Mouse (Mus musculus) forebrain, embryonic 16.5 days (tissue): ENCODE data around the gene Nkx1-1. TPM values are rescaled to one million over a fixed set of nuclear protein-coding genes. Genes with fewer than 3 reads are reported as not detected.

ENCODE experiments used
- ATAC-seq: fragments of 200-750 bp; cut with Nextera tagmentation; 2 replicates; pipeline ENCODE4 v1.8.0; 2017; ENCODE audit warnings: mild to moderate bottlenecking, moderate library complexity
- H3K27ac ChIP-seq: fragments of 300-500 bp; sonication (generic); 2 replicates; pipeline ENCODE4 v1.5.1; 2014; ENCODE audit warnings: low read length, control low read depth
- H3K27me3 ChIP-seq: fragments of 300-500 bp; sonication (generic); replicated peaks from 2 replicates; pipeline ENCODE4 v1.6.1; 2014; ENCODE audit warnings: low read length; ENCODE audit not compliant: control insufficient read depth, insufficient read depth
- H3K36me3 ChIP-seq: fragments of 300-500 bp; sonication (generic); 2 replicates; pipeline ENCODE4 v1.6.1; 2014; ENCODE audit not compliant: control insufficient read depth, insufficient read depth
- H3K4me1 ChIP-seq: fragments of 300-500 bp; sonication (generic); replicated peaks from 2 replicates; pipeline ENCODE4 v1.6.1; 2014; ENCODE audit warnings: low read length; ENCODE audit not compliant: control insufficient read depth, insufficient read depth
- H3K4me2 ChIP-seq: fragments of 300-500 bp; sonication (generic); 2 replicates; pipeline ENCODE4 v1.6.1; 2014; ENCODE audit warnings: mild to moderate bottlenecking, low read length, control low read depth
- H3K4me3 ChIP-seq: fragments of 300-500 bp; sonication (generic); replicated peaks from 2 replicates; pipeline ENCODE4 v1.5.1; 2014; ENCODE audit warnings: mild to moderate bottlenecking, low read length, control low read depth
- H3K9ac ChIP-seq: fragments of 300-500 bp; sonication (generic); replicated peaks from 2 replicates; pipeline ENCODE4 v1.6.1; 2014; ENCODE audit warnings: low read depth, low read length, control low read depth
- H3K9me3 ChIP-seq: fragments of 300-500 bp; sonication (generic); 2 replicates; pipeline ENCODE4 v1.6.1; 2016; ENCODE audit warnings: low read length; ENCODE audit not compliant: control insufficient read depth
- WGBS: fragments of 180-500 bp; shearing (Covaris S2); extraction: QIAGEN DNeasy Blood & Tissue Kit; methylation state at CpG from one replicate; pipeline ENCODE4 v1.1.7; 2014; 5-methylcytosine and 5-hydroxymethylcytosine counted together
- polyA plus RNA-seq: library from polyadenylated mRNA; unstranded; fragments of >200 nt; fragmentation: Nextera tagmentation; extraction: Ambion mirVana; gene quantifications from 2 replicates; pipeline ENCODE4 v1.2.1, GENCODE M21; 2015

Gene Nkx1-1
- polyA plus RNA-seq: not detected in 2 replicates

DNA sequence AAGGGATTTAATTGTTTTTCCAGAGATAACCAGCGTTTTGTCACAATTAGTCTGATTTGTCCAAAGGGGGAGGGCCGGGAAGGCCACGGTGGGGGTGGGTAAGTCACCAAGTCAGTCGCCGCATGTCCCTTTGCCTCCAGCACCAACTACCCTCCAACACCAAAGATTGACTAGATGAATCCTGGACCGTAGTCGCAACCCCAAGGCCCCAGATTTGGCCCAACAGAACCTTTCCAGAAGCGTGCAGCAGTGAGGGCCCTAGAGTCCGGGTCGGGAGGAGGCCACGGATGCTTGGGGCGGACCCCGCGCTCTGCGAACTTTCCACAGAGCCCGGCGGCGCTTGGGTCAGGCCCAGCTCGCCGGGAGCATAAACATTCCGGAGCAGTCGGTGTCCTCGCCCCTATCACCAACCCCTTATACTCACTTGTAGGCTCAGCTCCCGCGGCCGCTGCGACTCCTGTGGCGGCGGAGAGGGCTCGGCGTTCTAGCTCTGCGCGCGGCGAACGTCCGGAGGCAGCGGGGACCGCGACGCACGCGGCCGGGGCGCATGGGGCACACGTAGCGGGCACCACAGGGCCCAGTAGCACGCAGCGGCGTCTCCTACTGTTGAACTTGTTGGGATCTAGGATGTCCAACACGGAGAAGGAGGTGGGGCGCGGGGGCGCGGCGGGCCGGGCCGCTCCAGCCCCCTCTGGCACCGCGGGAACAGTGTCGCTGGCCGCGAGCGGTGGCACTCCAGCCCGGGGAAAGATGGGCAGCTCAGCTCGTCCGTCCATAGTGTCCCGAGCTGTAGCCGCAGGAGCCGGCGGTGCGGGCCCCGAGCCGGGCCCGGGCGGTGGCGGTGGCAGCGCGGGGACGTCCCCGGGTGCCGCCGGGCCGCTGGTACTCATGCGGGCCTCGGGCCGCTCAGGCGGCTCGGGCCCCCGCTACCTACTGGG is at the start of gene Nkx1-1:
Nkx1-1 (minus strand) TSS at position 776 of the 938 bp plus-strand sequence.
- H3K4me1 ChIP-seq: peaks cover 31% of the 10 kb centered on the region
- H3K9ac ChIP-seq: no peak within 1 kb of the TSS
- H3K27me3 ChIP-seq: peaks cover 92% of the 10 kb centered on the region
- under 1% methylated on average over 77 of the region's 90 CpGs for WGBS
- H3K4me3 ChIP-seq: peak within 1 kb of the TSS; percentile 33
- ATAC-seq: no peak
- H3K27ac ChIP-seq: no peak within 1 kb of the TSS
- no peaks in the 10 kb centered on the region for H3K36me3 ChIP-seq
- peak within 1 kb of the TSS; percentile 47 for H3K4me2 ChIP-seq
- H3K9me3 ChIP-seq: no peaks in the 10 kb centered on the region

GRCm38 (mm10) chr5:33481318-33481685 is 47.5 kb upstream of the Nkx1-1 start:
- Histone ChIP-seq H3K9ac (no peak overlapping the region), H3K4me2 (no peak overlapping the region), H3K27ac (no peak overlapping the region), H3K36me3 (no peaks in the 10 kb centered on the region), H3K27me3 (no peaks in the 10 kb centered on the region), H3K9me3 (no peaks in the 10 kb centered on the region), H3K4me1 (no peaks in the 10 kb centered on the region), H3K4me3 (no peak overlapping the region)
- no peak; the same call in 1 of the 2 replicates for ATAC-seq
- 60% methylated on average over 7 of the region's 7 CpGs for WGBS

DNA sequence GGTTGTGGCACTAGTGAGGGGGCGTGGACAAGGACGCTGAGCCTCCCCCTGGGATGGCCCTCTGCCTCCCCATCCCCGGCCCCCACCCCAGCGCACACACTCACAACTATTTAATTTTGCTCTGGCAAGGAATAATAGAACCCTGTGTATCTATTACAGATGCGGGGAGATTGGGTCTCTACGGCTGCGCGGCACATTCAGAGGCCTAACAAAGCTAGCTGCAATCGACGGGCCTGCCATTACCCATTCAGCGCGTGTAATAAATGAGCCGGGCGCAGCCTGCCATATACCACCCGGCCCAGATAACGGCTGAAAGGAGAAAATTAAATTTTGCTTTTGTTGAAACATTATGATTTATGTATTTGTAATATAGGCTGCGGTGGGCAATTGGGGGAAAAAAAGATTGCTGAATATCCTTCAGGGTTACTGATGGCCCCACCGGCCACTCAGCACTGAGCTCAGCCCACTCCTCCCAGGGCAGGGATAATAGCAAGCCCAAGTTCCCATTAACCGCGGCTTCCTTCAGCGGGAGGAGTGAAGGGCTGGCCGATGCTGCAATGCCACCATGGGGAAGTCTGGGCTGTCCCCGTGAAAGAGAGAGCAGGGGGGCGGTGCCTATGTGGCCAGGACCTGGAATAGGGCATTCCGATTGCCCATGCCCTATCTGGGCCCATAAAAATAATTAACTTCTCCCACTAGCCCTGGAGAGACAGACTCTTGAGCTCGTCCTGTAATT is 47.0 kb upstream of the Nkx1-1 start:
- no peaks in the 10 kb centered on the region for H3K36me3 ChIP-seq
- no peaks in the 10 kb centered on the region for H3K27me3 ChIP-seq
- ATAC-seq: peak; percentile 45; the same call in 1 of the 2 replicates
- no peak overlapping the region for H3K4me2 ChIP-seq
- WGBS: 40% methylated on average over 26 of the region's 26 CpGs
- no peak overlapping the region for H3K9ac ChIP-seq
- H3K4me1 ChIP-seq: no peaks in the 10 kb centered on the region
- no peak overlapping the region for H3K4me3 ChIP-seq
- no peak overlapping the region for H3K27ac ChIP-seq
- H3K9me3 ChIP-seq: no peaks in the 10 kb centered on the region

DNA sequence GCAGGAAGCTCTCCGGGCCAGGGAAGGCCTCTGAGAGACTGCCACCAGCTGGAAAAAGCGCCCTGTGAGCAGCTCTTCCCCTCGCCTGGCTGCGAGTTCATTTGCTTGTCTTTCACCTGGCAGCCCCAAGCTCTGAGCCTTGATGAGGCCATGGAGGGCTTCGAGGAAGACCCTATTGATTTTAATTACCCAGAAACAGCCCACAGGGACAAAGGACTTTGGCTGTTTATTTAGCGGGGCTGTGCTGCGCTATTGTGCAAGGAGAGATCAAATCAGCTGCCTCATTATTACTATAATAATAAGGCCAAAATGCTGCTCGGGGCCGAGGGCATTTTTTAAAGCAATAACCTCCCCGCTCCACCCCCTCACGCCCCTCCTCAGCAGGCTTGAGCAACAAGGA is 31.7 kb upstream of the Nkx1-1 start:
- 6% methylated on average over 11 of the region's 11 CpGs for WGBS
- H3K9ac ChIP-seq: no peak overlapping the region

DNA sequence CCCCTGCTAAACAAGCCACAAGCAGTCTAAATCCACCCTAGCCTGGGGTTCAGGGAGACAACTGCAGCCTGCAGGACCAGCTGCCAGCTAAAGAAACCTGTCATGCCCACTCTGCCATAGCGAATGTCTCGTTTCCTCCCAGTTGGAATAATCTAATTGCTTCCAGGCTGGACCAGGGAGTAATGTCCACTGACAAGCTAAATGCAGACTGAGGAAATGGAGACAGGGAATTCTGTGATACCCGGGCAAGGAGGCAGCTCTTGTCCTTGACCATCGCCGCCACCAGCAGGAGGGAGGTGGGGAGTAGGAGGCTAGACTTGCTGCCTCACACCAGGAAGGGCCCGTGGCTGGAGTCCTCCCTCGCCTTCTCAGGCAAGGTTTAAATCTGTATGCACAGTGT is 30.6 kb upstream of the Nkx1-1 start:
- no peak overlapping the region for H3K4me2 ChIP-seq
- H3K9ac ChIP-seq: no peak overlapping the region
- H3K36me3 ChIP-seq: no peaks in the 10 kb centered on the region
- 60% methylated on average over 7 of the region's 7 CpGs for WGBS
- H3K27ac ChIP-seq: no peak overlapping the region
- no peak for ATAC-seq
- H3K4me1 ChIP-seq: peaks cover 4% of the 10 kb centered on the region
- no peaks in the 10 kb centered on the region for H3K9me3 ChIP-seq
- peaks cover 19% of the 10 kb centered on the region for H3K27me3 ChIP-seq
- H3K4me3 ChIP-seq: no peak overlapping the region

More for the DNA sequence above, 31.7 kb upstream of the Nkx1-1 start:
- Histone ChIP-seq H3K4me2 (no peak overlapping the region), H3K4me1 (peaks cover 4% of the 10 kb centered on the region), H3K9me3 (no peaks in the 10 kb centered on the region), H3K27me3 (peaks cover 18% of the 10 kb centered on the region), H3K36me3 (no peaks in the 10 kb centered on the region), H3K4me3 (no peak overlapping the region), H3K27ac (no peak overlapping the region)
- ATAC-seq: no peak

GRCm38 (mm10) chr5:33459111-33459510 is 25.3 kb upstream of the Nkx1-1 start:
- WGBS: 68% methylated on average over 2 of the region's 2 CpGs
- H3K27ac ChIP-seq: no peak overlapping the region
- H3K27me3 ChIP-seq: peaks cover 21% of the 10 kb centered on the region

DNA sequence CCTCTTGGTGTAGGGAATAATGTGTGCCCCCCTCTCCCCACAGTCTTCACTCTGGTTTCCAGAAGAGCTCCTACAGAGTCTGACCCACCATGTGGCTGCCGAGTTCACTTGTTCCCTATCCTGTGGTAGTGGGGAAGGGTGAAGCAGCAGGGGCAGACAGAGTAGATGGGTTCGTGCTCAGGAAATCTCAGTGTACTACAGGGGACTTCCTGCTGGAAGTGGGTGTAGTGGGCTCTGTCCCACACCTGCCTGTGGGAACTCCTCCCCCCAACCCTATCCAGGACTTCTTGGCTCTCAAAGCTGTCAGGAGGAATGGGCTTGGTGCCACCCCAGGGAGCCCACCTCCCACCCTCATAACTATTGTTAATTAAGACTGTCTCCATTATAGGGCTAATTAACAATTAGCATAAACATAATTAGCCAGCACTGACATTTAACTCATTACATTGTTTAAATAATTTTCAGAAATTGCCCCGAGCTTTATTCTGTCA is 24.4 kb upstream of the Nkx1-1 start:
- 31% methylated on average over 3 of the region's 3 CpGs for WGBS
- peaks cover 5% of the 10 kb centered on the region for H3K4me1 ChIP-seq
- H3K9me3 ChIP-seq: no peaks in the 10 kb centered on the region
- no peak overlapping the region for H3K4me3 ChIP-seq
- H3K36me3 ChIP-seq: no peaks in the 10 kb centered on the region
- peak; percentile 52 for ATAC-seq
- no peak overlapping the region for H3K4me2 ChIP-seq
- no peak overlapping the region for H3K9ac ChIP-seq
- peaks cover 20% of the 10 kb centered on the region for H3K27me3 ChIP-seq
- no peak overlapping the region for H3K27ac ChIP-seq

More at GRCm38 (mm10) chr5:33459111-33459510, 25.3 kb upstream of the Nkx1-1 start:
- no peak overlapping the region for H3K4me3 ChIP-seq
- no peaks in the 10 kb centered on the region for H3K36me3 ChIP-seq
- ATAC-seq: no peak
- H3K4me2 ChIP-seq: no peak overlapping the region
- no peak overlapping the region for H3K9ac ChIP-seq
- H3K9me3 ChIP-seq: no peaks in the 10 kb centered on the region
- peaks cover 5% of the 10 kb centered on the region for H3K4me1 ChIP-seq

DNA sequence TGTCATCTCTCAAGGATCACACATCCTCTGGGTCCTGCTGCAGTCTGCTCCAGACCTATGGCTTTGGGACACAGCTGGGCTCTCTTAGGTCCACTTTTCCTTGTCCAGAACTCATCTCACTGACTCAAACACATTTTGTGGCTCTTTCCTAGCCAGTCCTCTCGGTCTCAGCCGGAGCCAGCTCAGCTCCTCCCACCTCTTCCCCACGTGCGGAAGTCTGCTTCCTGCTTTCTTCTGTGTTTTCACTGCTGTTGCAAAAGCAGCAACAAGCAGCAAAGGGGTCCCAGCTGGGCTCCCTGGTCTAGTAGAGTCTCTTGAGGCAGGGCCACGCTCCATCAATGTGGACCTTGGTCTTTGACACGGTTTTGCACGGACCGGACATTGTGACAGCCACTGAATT is 22.0 kb upstream of the Nkx1-1 start:
- Histone ChIP-seq H3K4me2 (no peak overlapping the region), H3K9ac (no peak overlapping the region), H3K9me3 (no peaks in the 10 kb centered on the region), H3K27ac (no peak overlapping the region), H3K36me3 (no peaks in the 10 kb centered on the region), H3K4me1 (peaks cover 5% of the 10 kb centered on the region), H3K4me3 (no peak overlapping the region), H3K27me3 (peaks cover 12% of the 10 kb centered on the region)
- no peak for ATAC-seq
- WGBS: 67% methylated on average over 8 of the region's 8 CpGs

DNA sequence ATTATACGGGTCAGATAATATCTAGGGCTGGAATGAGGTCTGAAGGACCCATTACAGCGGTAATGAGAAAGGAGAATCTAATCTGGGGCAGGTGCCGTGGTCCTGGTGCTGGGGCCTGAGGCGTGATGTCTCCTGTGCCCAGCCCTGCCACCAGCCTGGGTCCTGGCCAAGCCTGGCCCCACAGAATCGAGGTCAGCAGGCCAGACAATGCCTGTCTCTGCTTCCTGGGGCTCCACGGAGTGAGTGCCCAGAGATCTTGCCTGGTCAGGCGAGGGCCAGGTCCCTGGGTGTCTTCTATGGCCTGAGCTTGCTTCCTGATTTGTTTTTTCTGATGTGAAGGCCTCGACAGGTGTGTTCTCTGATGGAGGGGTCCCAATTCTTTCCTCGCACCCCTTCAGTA is 10.0 kb upstream of the Nkx1-1 start:
- peaks cover 59% of the 10 kb centered on the region for H3K27me3 ChIP-seq
- WGBS: 49% methylated on average over 9 of the region's 9 CpGs

More for the DNA sequence above, 10.0 kb upstream of the Nkx1-1 start:
- Histone ChIP-seq H3K4me1 (peaks cover 7% of the 10 kb centered on the region), H3K27ac (no peak overlapping the region), H3K36me3 (no peaks in the 10 kb centered on the region), H3K4me2 (no peak overlapping the region), H3K9ac (no peak overlapping the region), H3K4me3 (no peak overlapping the region), H3K9me3 (no peaks in the 10 kb centered on the region)
- ATAC-seq: no peak
